Mouse (Mus musculus): ENCODE results near the gene Wdr3. TPM values are rescaled to one million over a fixed set of nuclear protein-coding genes. Genes with fewer than 3 reads are reported as not detected.

Wdr3 gene
- total RNA-seq, 2 experiments from 2014 or later, result 24.7 to 33.8 TPM

Other genes with a start within 250 kb of the Wdr3 start
- 10 to 100 TPM; 17.1 to 21.4 TPM for gene Gdap2, start within 50 bp of the Wdr3 start, total RNA-seq (2021)